Mouse (Mus musculus) gastrocnemius, adult 2 months (tissue): ENCODE data around the gene Aff1. TPM values are rescaled to one million over a fixed set of nuclear protein-coding genes. Genes with fewer than 3 reads are reported as not detected.
A peak's percentile ranks its signal among the peaks of the same experiment; 100 is the strongest.

Source experiments
- DNase-seq: peaks from one replicate; pipeline ENCODE4 v3.0.0; 2022
- H3K27ac ChIP-seq: fragments of 200-600 bp; 2 replicates; pipeline ENCODE4 v1.8.1; 2022; ENCODE audit warnings: mild to moderate bottlenecking
- H3K4me3 ChIP-seq: fragments of 200-600 bp; 2 replicates; pipeline ENCODE4 v1.8.1; 2022; ENCODE audit warnings: mild to moderate bottlenecking, moderate library complexity
- CTCF ChIP-seq: fragments of 200-600 bp; IDR thresholded peaks from 2 replicates; pipeline ENCODE4 v1.8.1; 2022; ENCODE audit warnings: antibody characterized with exemption, mild to moderate bottlenecking, moderate library complexity
- intact Hi-C: fragments of 180-260 bp; cut with DNase I; formaldehyde crosslinking; loops from one replicate; pipeline ENCODE4 v1.15.1; 2025
- total RNA-seq, 2 experiments: library from RNA; stranded (reverse); gene quantifications; 2 replicates each; pipeline ENCODE4 v1.2.3; 2021

Gene Aff1
- total RNA-seq, 2 experiments from 2014 or later, result 46.7 to 52.8 TPM

DNA sequence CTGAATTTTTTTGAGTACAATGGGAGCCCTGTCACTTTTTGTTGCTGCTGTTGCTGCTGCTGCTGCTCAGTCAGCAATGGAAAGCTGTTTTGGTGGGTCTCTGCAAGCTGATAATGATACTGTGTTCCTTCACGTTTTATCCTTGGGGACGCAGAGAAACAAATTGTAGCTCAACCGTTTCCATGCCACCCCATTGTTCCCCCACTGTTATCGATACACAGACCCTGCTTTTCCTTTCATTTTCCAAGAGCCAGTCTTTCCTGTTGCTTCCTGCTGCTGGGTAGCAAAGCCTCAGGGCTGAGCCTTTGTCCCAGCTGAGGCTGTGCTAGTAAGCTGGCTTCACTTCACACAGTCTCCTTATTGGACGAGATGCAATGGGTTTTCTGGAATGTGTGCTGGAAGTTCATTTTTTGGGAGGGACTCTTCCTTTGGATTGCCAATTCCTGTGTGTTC is 81.0 kb downstream of the Aff1 start:
- Histone ChIP-seq H3K27ac (peak overlapping the region; percentile 83), H3K4me3 (peak overlapping the region; percentile 61)
- TF ChIP-seq CTCF, result no peak
- intact Hi-C loops, result no loop called here
- peak; percentile 57 for DNase-seq

GRCm38 (mm10) chr5:103774703-103775333 is 82.6 kb downstream of the Aff1 start:
- Histone ChIP-seq H3K27ac (peak overlapping the region; percentile 83), H3K4me3 (peak overlapping the region; percentile 48)
- TF ChIP-seq CTCF, result no peak
- DNase-seq, result peak; percentile 30
- intact Hi-C loops, result no loop called here

- no peak for TF ChIP-seq CTCF
- peak overlapping the region; percentile 83 for H3K27ac ChIP-seq
- peak overlapping the region; percentile 48 for H3K4me3 ChIP-seq
- intact Hi-C loops, result no loop called here
- DNase-seq, result peak; percentile 63
Observed at GRCm38 (mm10) chr5:103775429-103775828, 83.3 kb downstream of the Aff1 start.

DNA sequence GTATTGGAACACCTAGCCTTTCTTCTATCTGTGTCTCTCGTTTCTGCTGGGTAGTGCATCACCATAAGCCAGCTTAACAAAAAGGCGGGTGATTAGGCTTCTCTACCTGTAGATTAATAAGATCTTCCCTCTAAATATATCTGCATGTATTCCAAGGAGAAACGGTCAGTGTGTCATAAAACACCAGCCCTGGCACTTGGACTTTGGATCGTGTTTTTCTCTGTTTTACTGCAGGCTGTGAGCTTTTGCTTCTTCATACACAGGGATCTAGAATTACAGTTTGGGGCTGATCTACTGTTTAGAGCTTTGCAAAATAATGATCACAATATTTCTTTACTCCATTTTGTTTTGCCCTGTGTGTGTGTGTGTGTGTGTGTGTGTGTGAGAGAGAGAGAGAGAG is 84.7 kb downstream of the Aff1 start:
- DNase-seq, result no peak
- no peak for TF ChIP-seq CTCF
- H3K27ac ChIP-seq, result peak overlapping the region; percentile 83
- intact Hi-C loops, result no loop called here
- H3K4me3 ChIP-seq, result no peak overlapping the region

GRCm38 (mm10) chr5:103777446-103777845 is 85.3 kb downstream of the Aff1 start:
- DNase-seq, result no peak

GRCm38 (mm10) chr5:103778314-103779117 is 86.3 kb downstream of the Aff1 start:
- Histone ChIP-seq H3K4me3 (peak overlapping the region; percentile 61), H3K27ac (peak overlapping the region; percentile 83)
- no peak for TF ChIP-seq CTCF
- peak; percentile 72 for DNase-seq
- intact Hi-C loops, result no loop called here

More at GRCm38 (mm10) chr5:103777446-103777845, 85.3 kb downstream of the Aff1 start:
- H3K27ac ChIP-seq, result peak overlapping the region; percentile 83
- H3K4me3 ChIP-seq, result peak overlapping the region; percentile 61
- intact Hi-C loops, result no loop called here
- TF ChIP-seq CTCF, result no peak

GRCm38 (mm10) chr5:103779836-103780235 is 87.7 kb downstream of the Aff1 start:
- DNase-seq, result no peak
- no peak for TF ChIP-seq CTCF
- Histone ChIP-seq H3K4me3 (no peak overlapping the region), H3K27ac (peak overlapping the region; percentile 83)
- intact Hi-C loops, result loop anchor here (2.0 kb wide), 1 partner anchor 37 kb away; no protein-coding TSS in a partner anchor

- DNase-seq, result no peak
- intact Hi-C loops, result loop anchor here (2.0 kb wide), 1 partner anchor 37 kb away; no protein-coding TSS in a partner anchor
- peak overlapping the region; percentile 98; the same call in 1 of the 2 replicates for H3K27ac ChIP-seq
- TF ChIP-seq CTCF, result no peak
- H3K4me3 ChIP-seq, result no peak overlapping the region
Observed at GRCm38 (mm10) chr5:103780266-103780665, 88.1 kb downstream of the Aff1 start.

DNA sequence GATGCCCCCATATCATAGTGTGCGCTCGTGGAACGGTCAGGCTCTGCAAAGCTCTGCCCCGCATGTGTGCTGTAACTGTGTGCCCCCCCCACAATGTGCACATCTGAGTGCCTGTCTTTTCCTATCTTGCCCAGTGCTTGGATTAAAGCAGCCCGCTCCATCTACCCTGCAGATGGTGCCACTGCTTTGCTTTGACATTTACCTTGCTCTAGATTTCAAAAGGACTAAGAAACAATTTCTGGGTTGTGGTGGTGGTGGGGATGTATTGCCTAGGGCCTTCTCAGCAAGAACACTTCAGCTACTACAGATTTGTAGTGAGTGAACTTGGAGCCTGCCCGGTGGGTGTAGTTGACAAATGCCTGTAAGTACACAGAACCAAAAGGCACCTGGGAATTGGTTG is 88.7 kb downstream of the Aff1 start:
- peak; percentile 57 for TF ChIP-seq CTCF
- intact Hi-C loops, result loop anchor here (2.0 kb wide), 1 partner anchor 36 kb away; no protein-coding TSS in a partner anchor
- peak; percentile 63 for DNase-seq
- Histone ChIP-seq H3K4me3 (no peak overlapping the region), H3K27ac (peak overlapping the region; percentile 98)

GRCm38 (mm10) chr5:103783086-103783668 is 91.0 kb downstream of the Aff1 start:
- DNase-seq, result no peak
- no peak for TF ChIP-seq CTCF
- Histone ChIP-seq H3K27ac (peak overlapping the region; percentile 98), H3K4me3 (peak overlapping the region; percentile 65)
- intact Hi-C loops, result no loop called here

- no peak for DNase-seq
- H3K27ac ChIP-seq, result peak overlapping the region; percentile 98
- TF ChIP-seq CTCF, result no peak
- intact Hi-C loops, result no loop called here
- 0 out of 2 replicates have a peak overlapping the region, but pooled peaks have one; percentile 30 for H3K4me3 ChIP-seq
Observed at GRCm38 (mm10) chr5:103786096-103786495, 93.9 kb downstream of the Aff1 start.

DNA sequence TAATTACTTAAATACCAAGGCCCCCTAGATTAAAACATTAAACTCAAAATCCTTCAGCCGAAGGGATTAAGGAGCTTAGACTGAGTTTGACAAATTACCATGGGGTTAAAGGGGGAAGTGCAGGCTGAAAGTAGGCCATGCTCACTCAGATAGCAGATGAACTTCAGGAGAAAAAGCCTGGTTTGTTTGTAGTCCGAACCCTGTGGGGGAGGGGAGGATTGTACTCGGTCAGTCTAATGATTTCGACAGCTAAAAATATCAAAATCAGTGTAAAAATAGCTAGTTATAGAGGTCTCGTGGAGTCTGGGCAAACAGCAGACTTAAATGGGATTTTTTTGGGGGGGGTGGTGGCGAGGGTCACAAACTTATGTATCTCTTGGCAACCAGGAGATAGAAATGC is 96.3 kb downstream of the Aff1 start:
- TF ChIP-seq CTCF, result no peak
- DNase-seq, result no peak
- H3K4me3 ChIP-seq, result peak overlapping the region; percentile 50
- intact Hi-C loops, result no loop called here
- H3K27ac ChIP-seq, result peak overlapping the region; percentile 98

- Histone ChIP-seq H3K27ac (peak overlapping the region; percentile 98), H3K4me3 (peak overlapping the region; percentile 64)
- TF ChIP-seq CTCF, result no peak
- intact Hi-C loops, result no loop called here
- DNase-seq, result peak; percentile 81
Observed at GRCm38 (mm10) chr5:103788976-103789375, 96.8 kb downstream of the Aff1 start.
